Mouse (Mus musculus): ENCODE results near the gene Dmc1. TPM values are rescaled to one million over a fixed set of nuclear protein-coding genes. Genes with fewer than 3 reads are reported as not detected.

Gene Dmc1
- total and polyA plus RNA-seq, 3 experiments = not detected

- H3K4me3 ChIP-seq (replicated peaks in 1 of 3; ENCODE audit: low read depth in 2 of 3, low read length in 2 of 3, poor library complexity in 1 of 3) = no peak overlapping the region
- in situ Hi-C loops (cut with MboI; ENCODE audit: low pct_ligation_motif_present, low pct_unique_long_range_greater_than_20kb, low sequenced_read_pairs) (no loop called here), dilution Hi-C loops (cut with MboI; ENCODE audit: extremely low pct_ligation_motif_present, extremely low pct_unique_long_range_greater_than_20kb, low sequenced_read_pairs) (no loop called here)
- TF ChIP-seq ETS1 (conservative IDR thresholded peaks at IDR 0.05; ENCODE audit: low read depth, low read length) (no peak), UBTF (IDR thresholded peaks at IDR 0.05; ENCODE audit: low read depth, low read length) (no peak), MAZ (IDR thresholded peaks at IDR 0.05; ENCODE audit: low read depth, low read length) (no peak), TBP (conservative IDR thresholded peaks at IDR 0.05; ENCODE audit: low read depth, low read length) (no peak), MAFK (IDR thresholded peaks at IDR 0.05; ENCODE audit: insufficient replicate concordance, low read length) (no peak), KAT2A (IDR thresholded peaks at IDR 0.05; ENCODE audit: insufficient replicate concordance, low read length) (no peak), RAD21 (IDR thresholded peaks at IDR 0.05; ENCODE audit: low read depth, low read length) (no peak), CHD1 (IDR thresholded peaks at IDR 0.05; ENCODE audit: low read depth, low read length) (no peak), RCOR1 (conservative IDR thresholded peaks at IDR 0.05; ENCODE audit: low read depth, low read length) (no peak), USF1 (IDR thresholded peaks at IDR 0.05; ENCODE audit: low read depth, low read length) (no peak), IRF4 (IDR thresholded peaks at IDR 0.05; ENCODE audit: low read depth, low read length) (no peak), ZNF384 (IDR thresholded peaks at IDR 0.05; ENCODE audit: low read depth, low read length) (no peak)
- DNase-seq (ENCODE audit: extremely low read depth) = no peak
- no peak overlapping the region for H3K9ac ChIP-seq (ENCODE audit: insufficient read depth, low read depth)
- H3K9me3 ChIP-seq (replicated peaks; ENCODE audit: low read length) = no peaks in the 10 kb centered on the region
- no peaks in the 10 kb centered on the region for H3K4me1 ChIP-seq (ENCODE audit: control insufficient read depth in 1 of 2, insufficient read depth in 2 of 2)
- H3K27ac ChIP-seq (ENCODE audit: insufficient read depth, low read depth) = no peak overlapping the region
- H3K4me2 ChIP-seq (ENCODE audit: insufficient read depth, low read depth, poor library complexity, severe bottlenecking) = no peak overlapping the region
- H3K79me2 ChIP-seq (replicated peaks; ENCODE audit: control insufficient read depth, extremely low read depth, insufficient read depth, poor library complexity, severe bottlenecking) = no peaks in the 10 kb centered on the region
- no peaks in the 10 kb centered on the region for H3K27me3 ChIP-seq (replicated peaks)
- H3K36me3 ChIP-seq (replicated peaks in 1 of 2; ENCODE audit: control insufficient read depth in 1 of 2, insufficient read depth in 1 of 2, low read length in 1 of 2) = peaks cover 52 to 76% of the 10 kb centered on the region in 2 experiments
These were observed 76.8 kb downstream of the Dmc1 start for GRCm38 (mm10) chr15:79527991-79528639.

GRCm38 (mm10) chr15:79527192-79527591, 77.7 kb downstream of the Dmc1 start:
- Histone ChIP-seq H3K4me3 (replicated peaks in 1 of 3; ENCODE audit: low read depth in 2 of 3, low read length in 2 of 3, poor library complexity in 1 of 3) (no peak overlapping the region), H3K79me2 (replicated peaks; ENCODE audit: control insufficient read depth, extremely low read depth, insufficient read depth, poor library complexity, severe bottlenecking) (no peaks in the 10 kb centered on the region), H3K27ac (ENCODE audit: insufficient read depth, low read depth) (no peak overlapping the region), H3K9ac (ENCODE audit: insufficient read depth, low read depth) (no peak overlapping the region), H3K4me1 (ENCODE audit: control insufficient read depth in 1 of 2, insufficient read depth in 2 of 2) (no peaks in the 10 kb centered on the region), H3K36me3 (replicated peaks in 1 of 2; ENCODE audit: control insufficient read depth in 1 of 2, insufficient read depth in 1 of 2, low read length in 1 of 2) (peaks cover 47 to 67% of the 10 kb centered on the region in 2 experiments), H3K27me3 (replicated peaks) (no peaks in the 10 kb centered on the region), H3K9me3 (replicated peaks; ENCODE audit: low read length) (no peaks in the 10 kb centered on the region), H3K4me2 (ENCODE audit: insufficient read depth, low read depth, poor library complexity, severe bottlenecking) (no peak overlapping the region)
- in situ Hi-C loops (cut with MboI; ENCODE audit: low pct_ligation_motif_present, low pct_unique_long_range_greater_than_20kb, low sequenced_read_pairs) (no loop called here), dilution Hi-C loops (cut with MboI; ENCODE audit: extremely low pct_ligation_motif_present, extremely low pct_unique_long_range_greater_than_20kb, low sequenced_read_pairs) (no loop called here)
- TF ChIP-seq MAFK (IDR thresholded peaks at IDR 0.05; ENCODE audit: insufficient replicate concordance, low read length) = no peak
- TF ChIP-seq POLR2A (IDR thresholded peaks at IDR 0.05; ENCODE audit: low read depth, low read length) = peak; percentile 26
- no peak for TF ChIP-seq USF1 (IDR thresholded peaks at IDR 0.05; ENCODE audit: low read depth, low read length)
- no peak for TF ChIP-seq POLR2AphosphoS2 (IDR thresholded peaks at IDR 0.05; ENCODE audit: low read depth, low read length)
- no peak for TF ChIP-seq JUN (IDR thresholded peaks at IDR 0.05; ENCODE audit: insufficient read depth, low read depth, low read length)
- no peak for TF ChIP-seq SMC3 (IDR thresholded peaks at IDR 0.05; ENCODE audit: low read depth, low read length)
- TF ChIP-seq JUND (conservative IDR thresholded peaks at IDR 0.05; ENCODE audit: low read depth, low read length) = no peak
- no peak for DNase-seq (ENCODE audit: extremely low read depth)
